Mouse (Mus musculus) intestine, embryonic 15.5 days (tissue): Measurements from ENCODE around the gene Adam23. TPM values are rescaled to one million over a fixed set of nuclear protein-coding genes. Genes with fewer than 3 reads are reported as not detected.
A peak's percentile ranks its signal among the peaks of the same experiment; 100 is the strongest.

Experiments
- ATAC-seq: fragments of 200-750 bp; cut with Nextera tagmentation; 2 replicates; pipeline ENCODE4 v1.8.0; 2017; ENCODE audit warnings: moderate TSS enrichment, moderate library complexity
- H3K27ac ChIP-seq: fragments of 300-500 bp; sonication (generic); 2 replicates; pipeline ENCODE4 v1.5.1; 2015; ENCODE audit warnings: mild to moderate bottlenecking, inconsistent platforms
- H3K27me3 ChIP-seq: fragments of 300-500 bp; sonication (generic); replicated peaks from 2 replicates; pipeline ENCODE4 v1.6.1; 2015; ENCODE audit warnings: inconsistent platforms
- H3K36me3 ChIP-seq: fragments of 300-500 bp; sonication (generic); 2 replicates; pipeline ENCODE4 v1.6.1; 2015; ENCODE audit warnings: inconsistent platforms
- H3K4me1 ChIP-seq: fragments of 300-500 bp; sonication (generic); replicated peaks from 2 replicates; pipeline ENCODE4 v1.6.1; 2015; ENCODE audit warnings: inconsistent platforms
- H3K4me2 ChIP-seq: fragments of 300-500 bp; sonication (generic); replicated peaks from 2 replicates; pipeline ENCODE4 v1.6.1; 2015; ENCODE audit warnings: mild to moderate bottlenecking, inconsistent platforms
- H3K4me3 ChIP-seq: fragments of 300-500 bp; sonication (generic); replicated peaks from 2 replicates; pipeline ENCODE4 v1.5.1; 2015; ENCODE audit warnings: inconsistent platforms
- H3K9ac ChIP-seq: fragments of 300-500 bp; sonication (generic); 2 replicates; pipeline ENCODE4 v1.6.1; 2015; ENCODE audit warnings: inconsistent platforms
- H3K9me3 ChIP-seq: fragments of 300-500 bp; sonication (generic); 2 replicates; pipeline ENCODE4 v1.6.1; 2016; ENCODE audit warnings: inconsistent platforms
- WGBS: fragments of 180-500 bp; shearing (Covaris S2); methylation state at CpG from one replicate; pipeline ENCODE4 v1.1.7; 2015; 5-methylcytosine and 5-hydroxymethylcytosine counted together
- polyA plus RNA-seq: library from polyadenylated mRNA; unstranded; fragments of >200 nt; fragmentation: Nextera tagmentation; extraction: Ambion mirVana; gene quantifications from 2 replicates; pipeline ENCODE4 v1.2.1, GENCODE M21; 2015

The Adam23 gene
- polyA plus RNA-seq, 1 experiment from 2014 or later = 1.5 TPM

- WGBS = 74% methylated on average over 2 of the region's 2 CpGs
- Histone ChIP-seq H3K4me2 (no peak overlapping the region), H3K4me3 (no peak overlapping the region), H3K4me1 (no peaks in the 10 kb centered on the region), H3K36me3 (no peaks in the 10 kb centered on the region), H3K27ac (no peak overlapping the region), H3K9me3 (no peaks in the 10 kb centered on the region), H3K9ac (no peak overlapping the region), H3K27me3 (no peaks in the 10 kb centered on the region)
- ATAC-seq = no peak
Observed at GRCm38 (mm10) chr1:63486646-63487045, 41.0 kb downstream of the Adam23 start.

- no peak overlapping the region for H3K27ac ChIP-seq
- no peak overlapping the region for H3K4me2 ChIP-seq
- H3K4me3 ChIP-seq = no peak overlapping the region
- H3K36me3 ChIP-seq = no peaks in the 10 kb centered on the region
- no peaks in the 10 kb centered on the region for H3K27me3 ChIP-seq
- no peaks in the 10 kb centered on the region for H3K4me1 ChIP-seq
- ATAC-seq = no peak
- H3K9me3 ChIP-seq = no peaks in the 10 kb centered on the region
- no peak overlapping the region for H3K9ac ChIP-seq
- 60% methylated on average over 1 of the region's 1 CpGs for WGBS
Observed at GRCm38 (mm10) chr1:63491001-63491400, 45.3 kb downstream of the Adam23 start.

GRCm38 (mm10) chr1:63493325-63493724 lies 47.6 kb downstream of the Adam23 start:
- Histone ChIP-seq H3K36me3 (no peaks in the 10 kb centered on the region), H3K4me1 (no peaks in the 10 kb centered on the region), H3K4me2 (no peak overlapping the region), H3K9me3 (no peaks in the 10 kb centered on the region), H3K9ac (no peak overlapping the region), H3K27me3 (no peaks in the 10 kb centered on the region), H3K4me3 (no peak overlapping the region), H3K27ac (no peak overlapping the region)
- 40% methylated on average over 5 of the region's 5 CpGs for WGBS
- no peak for ATAC-seq

GRCm38 (mm10) chr1:63507386-63507785 lies 61.7 kb downstream of the Adam23 start:
- ATAC-seq = no peak
- H3K9ac ChIP-seq = no peak overlapping the region
- H3K4me1 ChIP-seq = no peaks in the 10 kb centered on the region
- no peaks in the 10 kb centered on the region for H3K27me3 ChIP-seq
- H3K4me3 ChIP-seq = no peak overlapping the region
- H3K4me2 ChIP-seq = no peak overlapping the region
- no peak overlapping the region for H3K27ac ChIP-seq
- H3K36me3 ChIP-seq = no peaks in the 10 kb centered on the region
- H3K9me3 ChIP-seq = no peaks in the 10 kb centered on the region
- WGBS = 63% methylated on average over 4 of the region's 4 CpGs

GRCm38 (mm10) chr1:63508801-63509200 lies 63.1 kb downstream of the Adam23 start:
- Histone ChIP-seq H3K4me3 (no peak overlapping the region), H3K9me3 (no peaks in the 10 kb centered on the region), H3K27ac (no peak overlapping the region), H3K9ac (no peak overlapping the region), H3K4me2 (no peak overlapping the region), H3K4me1 (no peaks in the 10 kb centered on the region), H3K36me3 (no peaks in the 10 kb centered on the region), H3K27me3 (no peaks in the 10 kb centered on the region)
- 46% methylated on average over 4 of the region's 4 CpGs for WGBS
- no peak for ATAC-seq

GRCm38 (mm10) chr1:63511416-63511815 lies 65.7 kb downstream of the Adam23 start:
- Histone ChIP-seq H3K4me3 (no peak overlapping the region), H3K27me3 (no peaks in the 10 kb centered on the region), H3K4me1 (no peaks in the 10 kb centered on the region), H3K9me3 (no peaks in the 10 kb centered on the region), H3K27ac (no peak overlapping the region), H3K4me2 (no peak overlapping the region), H3K36me3 (no peaks in the 10 kb centered on the region), H3K9ac (no peak overlapping the region)
- 45% methylated on average over 3 of the region's 3 CpGs for WGBS
- ATAC-seq = no peak

- Histone ChIP-seq H3K4me3 (no peak overlapping the region), H3K4me1 (no peaks in the 10 kb centered on the region), H3K9ac (no peak overlapping the region), H3K27me3 (no peaks in the 10 kb centered on the region), H3K4me2 (no peak overlapping the region), H3K9me3 (no peaks in the 10 kb centered on the region), H3K36me3 (no peaks in the 10 kb centered on the region), H3K27ac (no peak overlapping the region)
- 91% methylated on average over 11 of the region's 11 CpGs for WGBS
- ATAC-seq = no peak
Observed at GRCm38 (mm10) chr1:63517800-63518199, 72.1 kb downstream of the Adam23 start.

GRCm38 (mm10) chr1:63518814-63519213 lies 73.1 kb downstream of the Adam23 start:
- H3K4me3 ChIP-seq = no peak overlapping the region
- H3K27me3 ChIP-seq = no peaks in the 10 kb centered on the region
- H3K9me3 ChIP-seq = no peaks in the 10 kb centered on the region
- no peaks in the 10 kb centered on the region for H3K4me1 ChIP-seq
- H3K36me3 ChIP-seq = no peaks in the 10 kb centered on the region
- H3K4me2 ChIP-seq = no peak overlapping the region
- H3K27ac ChIP-seq = no peak overlapping the region
- WGBS = 62% methylated on average over 5 of the region's 5 CpGs
- no peak overlapping the region for H3K9ac ChIP-seq
- ATAC-seq = no peak

GRCm38 (mm10) chr1:63529901-63530300 lies 84.2 kb downstream of the Adam23 start:
- no peaks in the 10 kb centered on the region for H3K36me3 ChIP-seq
- H3K9me3 ChIP-seq = no peaks in the 10 kb centered on the region
- H3K4me2 ChIP-seq = no peak overlapping the region
- H3K4me3 ChIP-seq = no peak overlapping the region
- H3K27ac ChIP-seq = no peak overlapping the region
- H3K4me1 ChIP-seq = no peaks in the 10 kb centered on the region
- WGBS = 69% methylated on average over 9 of the region's 9 CpGs
- H3K9ac ChIP-seq = no peak overlapping the region
- no peak for ATAC-seq
- H3K27me3 ChIP-seq = no peaks in the 10 kb centered on the region

- H3K27me3 ChIP-seq = no peaks in the 10 kb centered on the region
- no peak overlapping the region for H3K9ac ChIP-seq
- H3K36me3 ChIP-seq = no peaks in the 10 kb centered on the region
- WGBS = 53% methylated on average over 6 of the region's 6 CpGs
- ATAC-seq = no peak
- no peaks in the 10 kb centered on the region for H3K4me1 ChIP-seq
- H3K27ac ChIP-seq = no peak overlapping the region
- no peaks in the 10 kb centered on the region for H3K9me3 ChIP-seq
- no peak overlapping the region for H3K4me3 ChIP-seq
- H3K4me2 ChIP-seq = no peak overlapping the region
Observed at GRCm38 (mm10) chr1:63534271-63534827, 88.7 kb downstream of the Adam23 start.

GRCm38 (mm10) chr1:63539884-63540613 lies 94.4 kb downstream of the Adam23 start:
- Histone ChIP-seq H3K36me3 (no peaks in the 10 kb centered on the region), H3K9ac (no peak overlapping the region), H3K4me3 (no peak overlapping the region), H3K9me3 (no peaks in the 10 kb centered on the region), H3K4me2 (no peak overlapping the region), H3K27me3 (no peaks in the 10 kb centered on the region), H3K4me1 (no peaks in the 10 kb centered on the region), H3K27ac (no peak overlapping the region)
- ATAC-seq = no peak
- WGBS = 73% methylated on average over 14 of the region's 14 CpGs

GRCm38 (mm10) chr1:63544122-63544521 lies 98.4 kb downstream of the Adam23 start:
- no peak overlapping the region for H3K4me3 ChIP-seq
- H3K27me3 ChIP-seq = no peaks in the 10 kb centered on the region
- H3K9ac ChIP-seq = no peak overlapping the region
- no peak for ATAC-seq
- no peak overlapping the region for H3K27ac ChIP-seq
- no peak overlapping the region for H3K4me2 ChIP-seq
- 86% methylated on average over 2 of the region's 2 CpGs for whole genome bisulfite sequencing
- H3K4me1 ChIP-seq = no peaks in the 10 kb centered on the region
- no peaks in the 10 kb centered on the region for H3K36me3 ChIP-seq
- no peaks in the 10 kb centered on the region for H3K9me3 ChIP-seq

GRCm38 (mm10) chr1:63553039-63553438 lies 107.3 kb downstream of the Adam23 start:
- Histone ChIP-seq H3K9me3 (no peaks in the 10 kb centered on the region), H3K27me3 (no peaks in the 10 kb centered on the region), H3K27ac (0 out of 2 replicates have a peak overlapping the region, but pooled peaks have one; percentile 48), H3K4me1 (no peaks in the 10 kb centered on the region), H3K36me3 (no peaks in the 10 kb centered on the region), H3K4me2 (no peak overlapping the region), H3K4me3 (no peak overlapping the region), H3K9ac (no peak overlapping the region)
- no peak for ATAC-seq
- 27% methylated on average over 5 of the region's 5 CpGs for WGBS
